Mouse (Mus musculus) megakaryocyte, embryonic 14.5 days (primary cell): ENCODE data around the gene Ppm1g.

ENCODE experiments used
- FLI1 ChIP-seq: IDR thresholded peaks from 2 replicates; pipeline ENCODE4 v1.6.1; 2012; ENCODE audit warnings: low read length, inconsistent platforms, mixed read lengths
- GATA1 ChIP-seq: IDR thresholded peaks from 3 replicates; pipeline ENCODE4 v1.6.1; 2012; ENCODE audit warnings: mixed read lengths, low read length, inconsistent platforms, borderline replicate concordance

GRCm38 (mm10) chr5:31202933-31203332 lies 17.6 kb downstream of the Ppm1g start:
- TF ChIP-seq GATA1 (no peak), FLI1 (no peak)
